Comparison of ENCODE assay signal across 30 mouse cellular contexts in the genomic region with DNA sequence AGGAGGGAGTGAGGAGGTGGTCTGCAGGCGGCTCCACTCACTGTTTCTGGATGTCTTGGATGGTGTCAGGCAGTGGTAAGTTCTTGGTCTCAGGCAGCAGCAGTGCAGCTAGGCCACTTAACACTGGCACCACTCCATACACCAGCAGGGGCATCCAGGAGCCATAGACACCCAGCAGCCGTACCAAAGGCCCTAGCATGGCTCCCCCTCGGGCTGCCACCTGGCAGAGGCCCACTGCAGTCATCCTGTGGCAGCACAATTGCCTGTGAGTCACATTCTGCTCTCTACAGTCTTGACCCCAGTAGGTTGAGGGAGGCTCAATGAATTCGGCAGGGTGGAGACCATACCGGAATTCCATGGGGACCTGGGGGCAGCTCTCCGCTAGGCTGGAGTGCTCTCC. TPM values are rescaled to one million over a fixed set of nuclear protein-coding genes. Genes with fewer than 3 reads are reported as not detected.
DNase-seq lines count a peak whose midpoint lies in the region; ATAC-seq lines count a peak whose summit lies in the region.
"Had no signal": no experiment of that assay in that cellular context is flagged by ENCODE, and none has a peak within 500 bp of the region (broad histone marks: within the 10 kb centered on the region; RNA-seq: fewer than 3 reads in every experiment).

No protein-coding gene starts in this region.

- 0 out of 2 replicates have a peak overlapping the region, but pooled peaks have one; percentile 14 for H3K27ac ChIP-seq in hindbrain, embryonic 10.5 days
- H3K27ac ChIP-seq in hindbrain, embryonic 12.5 days = no peak overlapping the region
- H3K27ac ChIP-seq: embryonic facial prominence, embryonic 12.5 days; forebrain, embryonic 12.5 days; heart, embryonic 15.5 days; left cerebral cortex, adult 2 months; limb, embryonic 15.5 days; liver, embryonic 15.5 days; neural tube, embryonic 12.5 days; stomach, postnatal 0 days had no signal

- H3K27me3 ChIP-seq in hindbrain, embryonic 10.5 days (ENCODE audit: insufficient read depth, poor library complexity, severe bottlenecking) = peaks cover 25% of the 10 kb centered on the region
- peaks cover 4% of the 10 kb centered on the region; the same call in 1 of the 2 replicates for H3K27me3 ChIP-seq in hindbrain, embryonic 12.5 days
- H3K27me3 ChIP-seq: CH12.LX had no signal

- H3K4me3 ChIP-seq in hindbrain, embryonic 10.5 days = no peak overlapping the region
- H3K4me3 ChIP-seq in hindbrain, embryonic 12.5 days = no peak overlapping the region
- H3K4me3 ChIP-seq: embryonic facial prominence, embryonic 12.5 days; forebrain, embryonic 12.5 days; heart, embryonic 15.5 days; left cerebral cortex, adult 2 months; limb, embryonic 15.5 days; liver, embryonic 15.5 days; neural tube, embryonic 12.5 days had no signal

- H3K9ac ChIP-seq in hindbrain, embryonic 12.5 days = no peak overlapping the region
- H3K9ac ChIP-seq: embryonic facial prominence, embryonic 12.5 days; forebrain, embryonic 12.5 days; heart, embryonic 15.5 days; limb, embryonic 15.5 days; liver, embryonic 15.5 days; neural tube, embryonic 12.5 days had no signal

- intact Hi-C loops in left cerebral cortex, postnatal 4 days (cut with DNase I) = no loop called here

- H3K4me2 ChIP-seq in hindbrain, embryonic 12.5 days (replicated peaks) = no peak overlapping the region
- H3K4me2 ChIP-seq: embryonic facial prominence, embryonic 12.5 days; forebrain, embryonic 12.5 days; heart, embryonic 15.5 days; limb, embryonic 15.5 days; liver, embryonic 15.5 days; neural tube, embryonic 12.5 days had no signal

- H3K9me3 ChIP-seq in hindbrain, embryonic 10.5 days = no peaks in the 10 kb centered on the region
- H3K9me3 ChIP-seq in hindbrain, embryonic 12.5 days (replicated peaks) = no peaks in the 10 kb centered on the region
- H3K9me3 ChIP-seq: embryonic facial prominence, embryonic 12.5 days; forebrain, embryonic 12.5 days; G1E; heart, embryonic 15.5 days; limb, embryonic 15.5 days; liver, embryonic 15.5 days; neural tube, embryonic 12.5 days had no signal

- no peaks in the 10 kb centered on the region for H3K36me3 ChIP-seq in hindbrain, embryonic 10.5 days
- H3K36me3 ChIP-seq in hindbrain, embryonic 12.5 days = no peaks in the 10 kb centered on the region
- H3K36me3 ChIP-seq: embryonic facial prominence, embryonic 12.5 days; forebrain, embryonic 12.5 days; G1E; heart, embryonic 15.5 days; limb, embryonic 15.5 days; liver, embryonic 15.5 days; neural tube, embryonic 12.5 days had no signal

- 77% methylated on average over 6 of the region's 6 CpGs for WGBS in hindbrain, embryonic 10.5 days
- 71% methylated on average over 6 of the region's 6 CpGs for WGBS in hindbrain, embryonic 12.5 days

- H3K4me1 ChIP-seq in hindbrain, embryonic 10.5 days (replicated peaks) = peaks cover 31% of the 10 kb centered on the region
- peaks cover 25% of the 10 kb centered on the region for H3K4me1 ChIP-seq in hindbrain, embryonic 12.5 days

- DNase-seq in hindbrain, embryonic 10.5 days (ENCODE audit: low spot score) = no peak
- peak; percentile 56 for DNase-seq in left cerebral cortex, postnatal 4 days
- no peak for DNase-seq in left cerebral cortex, adult 11 months (ENCODE audit: low spot score)
- peak; percentile 68 for DNase-seq in 3134 (ENCODE audit: extremely low read depth, insufficient read length, low spot score)
- DNase-seq in cerebellum, adult 9-11 months = peak; percentile 81
- no peak for DNase-seq in heart, adult 9 months (ENCODE audit: low spot score in 2 of 2)
- DNase-seq: adrenal gland, adult 2 months; B cell, adult 2 months; gastrocnemius, postnatal 25 days; heart, postnatal 4 days; kidney, adult 8-10 months; kidney, postnatal 14 days; lung, postnatal 4 days; thymus, adult 2 months had no signal

- no peak for ATAC-seq in hindbrain, embryonic 12.5 days (ENCODE audit: low FRiP score)
- ATAC-seq in erythroid progenitor cell, adult 5-6 weeks (replicated peaks; ENCODE audit: low FRiP score, poor library complexity, severe bottlenecking) = no peak
- ATAC-seq: inflammation-experienced regulatory T-cells, adult 6 months had no signal

RNA-seq across cellular contexts. Expression of a gene that starts 6.1 kb away (rescaled TPM):
- not detected in 2 replicates for polyA plus RNA-seq in hindbrain, embryonic 10.5 days (2016; fragmentation: Nextera tagmentation; extraction: Ambion mirVana)
- not detected in 2 replicates for polyA plus RNA-seq in hindbrain, embryonic 12.5 days (2016; fragmentation: Nextera tagmentation; extraction: Ambion mirVana)
- total RNA-seq in left cerebral cortex, postnatal 4 days (2021) = under 1 TPM in 1 of 2 experiments, not detected in 1; 0.30 TPM
- not detected in 2 replicates for total RNA-seq in erythroid progenitor cell, adult 5-6 weeks (2015; ENCODE audit: low replicate concordance)
- total RNA-seq in erythroid progenitor cell, adult 5-6 weeks (2017; ENCODE audit: low replicate concordance) = not detected in 2 replicates
- total RNA-seq: G1E; gastrocnemius, postnatal 25 days; heart, postnatal 4 days; megakaryocyte-erythroid progenitor cell, adult 5-6 weeks had no signal
- polyA plus RNA-seq: embryonic facial prominence, embryonic 12.5 days; forebrain, embryonic 12.5 days; G1E; heart, embryonic 15.5 days; inflammation-experienced regulatory T-cells, adult 6 months; limb, embryonic 15.5 days; liver, embryonic 15.5 days; lung, embryonic 16.5 days; neural tube, embryonic 12.5 days; stomach, postnatal 0 days; urinary bladder, adult 2 months had no signal

Comparison
In these comparisons a context has a peak if more than half of its experiments do, and no peak if none do; other contexts are left out.
1. DNase-seq: peak in left cerebral cortex, postnatal 4 days (single experiment), 3134 (single experiment) and cerebellum, adult 9-11 months (single experiment); none in hindbrain, embryonic 10.5 days (single experiment), left cerebral cortex, adult 11 months (single experiment) and heart, adult 9 months (0 of 2).